Mouse (Mus musculus) lung, adult 2 months (tissue): ENCODE measurements around the gene Spata33.

Experiments
- CTCF ChIP-seq: fragments of 200-500 bp; IDR thresholded peaks from 2 replicates; pipeline ENCODE4 v1.5.1; 2011; ENCODE audit warnings: mild to moderate bottlenecking, low read length, control low read depth; ENCODE audit not compliant: insufficient read depth
- POLR2A ChIP-seq: fragments of 200-500 bp; IDR thresholded peaks from 2 replicates; pipeline ENCODE4 v1.6.1; 2011; ENCODE audit warnings: low read depth, mild to moderate bottlenecking, control low read depth, low read length, borderline replicate concordance; ENCODE audit errors: extremely low read depth

DNA sequence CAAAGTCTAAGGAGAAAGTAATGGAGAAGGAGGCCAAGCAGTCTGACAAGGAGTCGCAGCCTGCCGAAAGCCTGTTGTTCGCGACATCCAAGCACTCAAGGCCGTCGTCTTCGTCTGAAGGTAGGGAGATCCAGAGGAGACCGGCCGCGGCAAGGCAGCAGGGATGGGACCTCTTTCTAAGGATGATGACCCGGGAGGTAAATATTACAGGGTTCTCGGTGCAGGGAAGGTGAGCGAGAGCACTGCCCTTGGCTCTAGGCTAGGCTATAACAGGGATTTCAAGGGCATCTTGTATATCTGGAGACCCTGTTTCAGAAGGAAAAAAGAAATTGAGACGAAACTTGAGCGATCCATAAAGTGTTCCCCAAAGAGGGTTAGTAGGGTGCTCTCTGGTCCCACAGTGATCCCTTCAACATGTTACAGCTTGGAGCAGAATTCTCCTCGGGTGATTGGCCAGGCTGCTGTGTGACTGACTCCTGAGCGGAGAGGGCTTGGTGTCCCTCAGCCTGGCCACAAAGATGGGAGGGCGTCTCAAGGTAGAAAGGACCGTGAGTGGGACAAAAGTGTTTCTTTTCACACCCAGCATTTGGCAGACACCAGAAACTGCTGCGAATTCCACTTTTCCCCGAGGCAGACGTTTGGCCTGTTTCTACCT lies 613 bp downstream of the Spata33 start:
- TF ChIP-seq CTCF, result no peak
- TF ChIP-seq POLR2A, result no peak
